Mouse (Mus musculus): ENCODE measurements around the gene Mkrn2. TPM values are rescaled to one million over a fixed set of nuclear protein-coding genes. Genes with fewer than 3 reads are reported as not detected.
A peak's percentile ranks its signal among the peaks of the same experiment; 100 is the strongest.

The Mkrn2 gene
- polyA plus RNA-seq, 1 experiment from 2014 or later: 27.0 TPM

DNA sequence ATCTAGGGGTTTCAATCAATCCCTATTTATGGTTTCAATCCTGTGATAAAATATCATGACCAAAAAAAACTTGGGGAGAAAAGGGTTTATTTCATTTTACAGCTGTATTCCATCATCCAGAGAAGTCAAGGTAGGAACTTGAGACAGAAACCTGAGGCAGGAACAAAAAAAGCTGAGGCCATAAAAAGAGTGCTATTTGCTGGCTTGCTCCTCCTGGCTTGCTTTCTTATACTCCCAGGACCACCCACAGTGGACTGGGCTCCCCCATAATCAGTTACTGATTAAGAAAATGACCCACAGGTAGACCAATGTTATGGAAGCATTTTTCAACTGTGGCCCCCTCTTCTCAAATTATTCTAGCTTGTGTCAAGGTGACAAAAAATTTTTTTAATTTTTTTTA is 50.0 kb downstream of the Mkrn2 start:
- ATAC-seq (ENCODE audit: insufficient read depth, low FRiP score): no peak
- no peaks in the 10 kb centered on the region for H3K27me3 ChIP-seq (ENCODE audit: control insufficient read depth, insufficient read depth, low read length)
- H3K9me3 ChIP-seq (replicated peaks; ENCODE audit: control insufficient read depth, low read length): no peaks in the 10 kb centered on the region
- no peak overlapping the region for H3K4me3 ChIP-seq (replicated peaks; ENCODE audit: low read length)
- peaks cover 39% of the 10 kb centered on the region for H3K4me1 ChIP-seq (ENCODE audit: control insufficient read depth, insufficient read depth, low read length)
- H3K9ac ChIP-seq (ENCODE audit: low read length): no peak overlapping the region
- no peaks in the 10 kb centered on the region for H3K36me3 ChIP-seq (ENCODE audit: control insufficient read depth, insufficient read depth, low read length)
- no peak overlapping the region for H3K4me2 ChIP-seq (ENCODE audit: low read depth, low read length)
- H3K27ac ChIP-seq (ENCODE audit: low read length): no peak overlapping the region; the same call in 1 of the 2 replicates

- Histone ChIP-seq H3K27me3 (ENCODE audit: control insufficient read depth, insufficient read depth, low read length) (no peaks in the 10 kb centered on the region), H3K27ac (ENCODE audit: low read length) (no peak overlapping the region), H3K4me1 (ENCODE audit: control insufficient read depth, insufficient read depth, low read length) (peaks cover 30% of the 10 kb centered on the region), H3K9me3 (replicated peaks; ENCODE audit: control insufficient read depth, low read length) (no peaks in the 10 kb centered on the region), H3K4me3 (replicated peaks; ENCODE audit: low read length) (no peak overlapping the region), H3K36me3 (ENCODE audit: control insufficient read depth, insufficient read depth, low read length) (no peaks in the 10 kb centered on the region), H3K4me2 (ENCODE audit: low read depth, low read length) (no peak overlapping the region), H3K9ac (ENCODE audit: low read length) (no peak overlapping the region)
- 42% methylated on average over 2 of the region's 2 CpGs for WGBS
- no peak for ATAC-seq (ENCODE audit: insufficient read depth, low FRiP score)
These were observed 52.2 kb downstream of the Mkrn2 start for GRCm38 (mm10) chr6:115653939-115654338.

DNA sequence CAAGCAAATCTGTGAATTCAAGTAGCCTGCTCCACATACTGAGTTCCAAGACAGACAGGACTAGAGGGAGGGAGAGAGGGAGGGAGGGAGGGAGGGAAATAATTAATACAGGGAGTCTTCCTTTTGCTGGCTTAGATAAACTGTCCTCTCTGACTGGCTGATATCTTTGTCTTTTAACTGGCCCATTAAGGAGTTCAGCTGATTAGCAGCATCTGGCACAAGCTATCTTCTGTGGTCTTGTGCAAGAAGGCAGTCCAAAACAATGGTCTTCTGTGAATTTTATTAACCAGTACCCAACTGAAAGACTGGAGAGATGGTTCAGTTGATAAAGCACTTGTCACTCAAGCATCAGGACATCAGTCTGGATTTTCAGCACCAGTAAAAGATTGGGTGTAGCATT is 57.1 kb downstream of the Mkrn2 start:
- no peaks in the 10 kb centered on the region for H3K9me3 ChIP-seq (replicated peaks; ENCODE audit: control insufficient read depth, low read length)
- ATAC-seq (ENCODE audit: insufficient read depth, low FRiP score): no peak
- H3K9ac ChIP-seq (ENCODE audit: low read length): no peak overlapping the region
- no peak overlapping the region for H3K27ac ChIP-seq (ENCODE audit: low read length)
- H3K4me3 ChIP-seq (replicated peaks; ENCODE audit: low read length): no peak overlapping the region
- peaks cover 6% of the 10 kb centered on the region; the same call in 1 of the 2 replicates for H3K4me1 ChIP-seq (ENCODE audit: control insufficient read depth, insufficient read depth, low read length)
- H3K4me2 ChIP-seq (ENCODE audit: low read depth, low read length): no peak overlapping the region
- no peaks in the 10 kb centered on the region for H3K36me3 ChIP-seq (ENCODE audit: control insufficient read depth, insufficient read depth, low read length)
- H3K27me3 ChIP-seq (ENCODE audit: control insufficient read depth, insufficient read depth, low read length): no peaks in the 10 kb centered on the region

DNA sequence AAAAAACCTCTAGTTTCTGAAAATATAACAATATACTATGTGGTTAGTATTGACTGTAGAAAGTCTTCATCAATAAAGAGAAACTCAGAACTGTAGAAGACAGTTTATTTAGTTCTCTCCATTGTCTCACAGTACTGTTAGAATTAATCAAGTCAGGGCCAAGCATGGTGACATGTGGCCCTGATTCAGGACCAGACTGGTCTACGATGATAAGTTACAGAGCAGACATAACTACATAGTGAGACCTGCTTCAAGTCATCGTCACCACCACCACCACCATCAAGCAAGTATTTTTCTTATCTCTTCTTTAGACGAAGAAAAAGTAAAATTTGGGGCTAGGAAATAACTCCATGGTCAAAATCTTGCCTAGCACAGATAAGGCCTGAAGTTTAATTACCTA is 62.6 kb downstream of the Mkrn2 start:
- Histone ChIP-seq H3K27ac (ENCODE audit: low read length) (no peak overlapping the region), H3K4me3 (replicated peaks; ENCODE audit: low read length) (no peak overlapping the region), H3K9me3 (replicated peaks; ENCODE audit: control insufficient read depth, low read length) (no peaks in the 10 kb centered on the region), H3K4me2 (ENCODE audit: low read depth, low read length) (no peak overlapping the region), H3K4me1 (ENCODE audit: control insufficient read depth, insufficient read depth, low read length) (peaks cover 23% of the 10 kb centered on the region), H3K9ac (ENCODE audit: low read length) (no peak overlapping the region), H3K36me3 (ENCODE audit: control insufficient read depth, insufficient read depth, low read length) (no peaks in the 10 kb centered on the region), H3K27me3 (ENCODE audit: control insufficient read depth, insufficient read depth, low read length) (no peaks in the 10 kb centered on the region)
- WGBS: 88% methylated on average over 3 of the region's 3 CpGs
- no peak for ATAC-seq (ENCODE audit: insufficient read depth, low FRiP score)

DNA sequence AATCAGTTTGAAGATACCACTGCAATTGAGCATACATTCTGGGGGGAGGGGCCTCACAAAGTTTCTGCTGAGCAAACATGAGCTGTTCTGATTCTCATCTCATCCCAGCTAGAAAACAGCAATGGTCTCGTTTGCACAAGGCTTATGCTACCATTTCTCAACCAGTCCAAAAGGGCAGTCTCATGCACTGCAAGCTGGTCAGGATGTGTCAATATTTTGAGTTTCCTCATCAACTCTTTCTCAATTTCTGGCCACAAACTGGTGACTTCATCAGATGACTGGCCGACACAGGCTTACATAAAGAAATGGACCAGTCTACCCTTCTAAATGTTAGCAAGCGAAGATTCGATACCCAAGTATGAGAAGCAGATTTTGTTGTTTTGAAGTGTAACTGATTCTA is 64.9 kb downstream of the Mkrn2 start:
- Histone ChIP-seq H3K4me1 (ENCODE audit: control insufficient read depth, insufficient read depth, low read length) (peaks cover 20% of the 10 kb centered on the region), H3K36me3 (ENCODE audit: control insufficient read depth, insufficient read depth, low read length) (no peaks in the 10 kb centered on the region), H3K4me2 (ENCODE audit: low read depth, low read length) (no peak overlapping the region), H3K9me3 (replicated peaks; ENCODE audit: control insufficient read depth, low read length) (no peaks in the 10 kb centered on the region), H3K27me3 (ENCODE audit: control insufficient read depth, insufficient read depth, low read length) (no peaks in the 10 kb centered on the region), H3K4me3 (replicated peaks; ENCODE audit: low read length) (no peak overlapping the region), H3K27ac (ENCODE audit: low read length) (peak overlapping the region; percentile 26; the same call in 1 of the 2 replicates), H3K9ac (ENCODE audit: low read length) (no peak overlapping the region)
- ATAC-seq (ENCODE audit: insufficient read depth, low FRiP score): peak; percentile 60; the same call in 1 of the 2 replicates
- WGBS: 70% methylated on average over 4 of the region's 4 CpGs

Other genes with a start within 250 kb of the Mkrn2 start
- 18.2 and 22.2 TPM in 2 replicates for gene Pparg, start 241.0 kb upstream of the Mkrn2 start, polyA plus RNA-seq (2015; fragmentation: Nextera tagmentation; extraction: Ambion mirVana)
- 23.7 and 26.1 TPM in 2 replicates for gene Tsen2, start 57.2 kb upstream of the Mkrn2 start, polyA plus RNA-seq (2015; fragmentation: Nextera tagmentation; extraction: Ambion mirVana)
- gene Mkrn2os, start 9.3 kb upstream of the Mkrn2 start, polyA plus RNA-seq (2015; fragmentation: Nextera tagmentation; extraction: Ambion mirVana): 13.3 and 15.4 TPM in 2 replicates
- 76.9 and 79.1 TPM in 2 replicates for gene Raf1, start 74.7 kb downstream of the Mkrn2 start, polyA plus RNA-seq (2015; fragmentation: Nextera tagmentation; extraction: Ambion mirVana)
- 34.2 and 42.3 TPM in 2 replicates for gene Tmem40, start 160.5 kb downstream of the Mkrn2 start, polyA plus RNA-seq (2015; fragmentation: Nextera tagmentation; extraction: Ambion mirVana)
- 19.6 and 22.6 TPM in 2 replicates for gene Cand2, start 172.6 kb downstream of the Mkrn2 start, polyA plus RNA-seq (2015; fragmentation: Nextera tagmentation; extraction: Ambion mirVana)
- 1,851 and 2,115 TPM in 2 replicates for gene Rpl32, start 206.8 kb downstream of the Mkrn2 start, polyA plus RNA-seq (2015; fragmentation: Nextera tagmentation; extraction: Ambion mirVana)
- gene Efcab12, start 236.5 kb downstream of the Mkrn2 start, polyA plus RNA-seq (2015; fragmentation: Nextera tagmentation; extraction: Ambion mirVana): 0.60 and 0.65 TPM in 2 replicates

All from stomach, embryonic 16.5 days (tissue).